Mouse (Mus musculus) thymus, adult 2 months (tissue): ENCODE data around the gene Gm49369.

Experiments used
- CTCF ChIP-seq: fragments of 200-500 bp; IDR thresholded peaks from 2 replicates; pipeline ENCODE4 v1.5.1; 2012; ENCODE audit warnings: mild to moderate bottlenecking, control low read depth, low read length, moderate library complexity, borderline replicate concordance; ENCODE audit not compliant: control insufficient read depth, poor library complexity, insufficient read depth; ENCODE audit errors: extremely low read depth
- POLR2A ChIP-seq: fragments of 200-500 bp; IDR thresholded peaks from 2 replicates; pipeline ENCODE4 v1.6.1; 2012; ENCODE audit warnings: mild to moderate bottlenecking, low read length, control low read depth, moderate library complexity; ENCODE audit not compliant: control insufficient read depth, poor library complexity, insufficient read depth; ENCODE audit errors: extremely low read depth

GRCm38 (mm10) chr7:142398052-142398451 lies 15.6 kb upstream of the Gm49369 start:
- TF ChIP-seq CTCF (no peak), POLR2A (no peak)
